Mouse (Mus musculus): ENCODE measurements around the gene B4galt4. TPM values are rescaled to one million over a fixed set of nuclear protein-coding genes. Genes with fewer than 3 reads are reported as not detected.

The B4galt4 gene
- polyA plus RNA-seq, 1 experiment from 2014 or later = 33.4 TPM

Other genes starting within 250 kb of the B4galt4 start
- 31.6 and 35.1 TPM in 2 replicates for gene Timmdc1, start 219.6 kb upstream of the B4galt4 start, polyA plus RNA-seq (2016; fragmentation: Nextera tagmentation; extraction: Ambion mirVana)
- 73.5 and 76.8 TPM in 2 replicates for gene Poglut1, start 192.0 kb upstream of the B4galt4 start, polyA plus RNA-seq (2016; fragmentation: Nextera tagmentation; extraction: Ambion mirVana)
- 65.3 and 67.4 TPM in 2 replicates for gene Tmem39a, start 183.6 kb upstream of the B4galt4 start, polyA plus RNA-seq (2016; fragmentation: Nextera tagmentation; extraction: Ambion mirVana)
- gene Arhgap31, start 29.0 kb upstream of the B4galt4 start, polyA plus RNA-seq (2016; fragmentation: Nextera tagmentation; extraction: Ambion mirVana) = 13.9 and 15.4 TPM in 2 replicates
- 3.2 and 3.8 TPM in 2 replicates for gene Upk1b, start 58.1 kb downstream of the B4galt4 start, polyA plus RNA-seq (2016; fragmentation: Nextera tagmentation; extraction: Ambion mirVana)
- not detected in 2 replicates for gene 4930435E12Rik, start 86.5 kb downstream of the B4galt4 start, polyA plus RNA-seq (2016; fragmentation: Nextera tagmentation; extraction: Ambion mirVana)
- 4.9 and 5.0 TPM in 2 replicates for gene Igsf11, start 150.4 kb downstream of the B4galt4 start, polyA plus RNA-seq (2016; fragmentation: Nextera tagmentation; extraction: Ambion mirVana)

All from hindbrain, embryonic 12.5 days (tissue).